Mouse (Mus musculus) limb, embryonic 14.5 days (tissue): Measurements from ENCODE around the gene Card11. TPM values are rescaled to one million over a fixed set of nuclear protein-coding genes. Genes with fewer than 3 reads are reported as not detected.
A peak's percentile ranks its signal among the peaks of the same experiment; 100 is the strongest.

ENCODE experiments used
- ATAC-seq: fragments of 200-750 bp; cut with Nextera tagmentation; 2 replicates; pipeline ENCODE4 v1.8.0; 2017; ENCODE audit warnings: low read depth, moderate number of reproducible peaks, moderate TSS enrichment; ENCODE audit not compliant: low FRiP score
- DNase-seq: peaks from one replicate; pipeline ENCODE4 v3.0.0-alpha.2; 2015; ENCODE audit warnings: low spot score
- H3K27ac ChIP-seq: fragments of 300-500 bp; sonication (generic); replicated peaks from 2 replicates; pipeline ENCODE4 v1.5.1; 2014; ENCODE audit warnings: low read depth, mild to moderate bottlenecking, low read length, moderate library complexity, mixed read lengths
- H3K27me3 ChIP-seq: fragments of 300-500 bp; sonication (generic); 2 replicates; pipeline ENCODE4 v1.6.1; 2014; ENCODE audit warnings: low read length, mixed read lengths; ENCODE audit not compliant: control insufficient read depth, insufficient read depth
- H3K36me3 ChIP-seq: fragments of 300-500 bp; sonication (generic); 2 replicates; pipeline ENCODE4 v1.6.1; 2014; ENCODE audit warnings: mild to moderate bottlenecking, low read length, moderate library complexity, mixed read lengths; ENCODE audit not compliant: control insufficient read depth, insufficient read depth
- H3K4me1 ChIP-seq: fragments of 300-500 bp; sonication (generic); 2 replicates; pipeline ENCODE4 v1.6.1; 2014; ENCODE audit warnings: antibody characterized with exemption, low read length, mixed read lengths; ENCODE audit not compliant: control insufficient read depth, insufficient read depth
- H3K4me2 ChIP-seq: fragments of 300-500 bp; sonication (generic); replicated peaks from 2 replicates; pipeline ENCODE4 v1.6.1; 2014; ENCODE audit warnings: low read depth, mild to moderate bottlenecking, low read length, moderate library complexity; ENCODE audit not compliant: severe bottlenecking
- H3K4me3 ChIP-seq: fragments of 300-500 bp; sonication (generic); replicated peaks from 2 replicates; pipeline ENCODE4 v1.5.1; 2014; ENCODE audit warnings: low read length
- H3K9ac ChIP-seq: fragments of 300-500 bp; sonication (generic); 2 replicates; pipeline ENCODE4 v1.6.1; 2014; ENCODE audit warnings: mild to moderate bottlenecking, low read depth, low read length, moderate library complexity; ENCODE audit not compliant: severe bottlenecking
- H3K9me3 ChIP-seq: fragments of 300-500 bp; sonication (generic); 2 replicates; pipeline ENCODE4 v1.6.1; 2016; ENCODE audit warnings: low read length; ENCODE audit not compliant: control insufficient read depth
- POLR2A ChIP-seq: fragments of 200-500 bp; IDR thresholded peaks from 2 replicates; pipeline ENCODE4 v1.8.0; 2012; ENCODE audit warnings: inconsistent platforms, mild to moderate bottlenecking, moderate library complexity, borderline replicate concordance; ENCODE audit not compliant: insufficient read depth, insufficient read length; ENCODE audit errors: extremely low read depth
- WGBS: fragments of 180-500 bp; shearing (Covaris S2); extraction: QIAGEN DNeasy Blood & Tissue Kit; methylation state at CpG from one replicate; pipeline ENCODE4 v1.1.7; 2014; 5-methylcytosine and 5-hydroxymethylcytosine counted together
- polyA plus RNA-seq, 2 experiments: library from polyadenylated mRNA; depleted of rRNA in 1 of 2; stranded (reverse) in 1 of 2; unstranded in 1 of 2; fragments of >200 nt; fragmentation: Nextera tagmentation in 1 of 2; extraction: Ambion mirVana in 1 of 2; gene quantifications; 2 replicates each; pipeline versions ENCODE4 v1.2.1 to v1.2.3; 2012 to 2014

The Card11 gene
- polyA plus RNA-seq, 2 experiments: 0.53 to 0.66 TPM

DNA sequence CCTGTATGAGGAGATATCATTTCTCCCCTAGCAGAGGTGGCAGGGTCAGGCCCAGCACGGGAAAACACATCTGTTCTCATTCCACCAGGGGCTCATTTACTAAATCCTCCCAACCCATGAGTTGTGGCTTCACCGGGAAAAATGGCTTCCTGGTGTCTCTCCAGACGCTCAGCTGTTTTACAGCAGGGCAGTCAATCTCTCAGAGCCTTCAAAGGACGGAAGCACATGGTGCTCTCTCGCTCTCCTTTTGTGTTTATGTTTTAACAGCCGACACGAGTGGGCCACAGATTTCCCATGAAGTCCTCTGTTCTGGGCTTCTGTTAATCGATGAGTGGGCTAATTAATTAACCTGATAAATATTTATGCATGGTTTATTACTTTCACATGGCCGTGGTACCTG is 40.5 kb upstream of the Card11 start:
- Histone ChIP-seq H3K36me3 (no peaks in the 10 kb centered on the region), H3K4me1 (no peaks in the 10 kb centered on the region), H3K4me3 (no peak overlapping the region), H3K27me3 (no peaks in the 10 kb centered on the region), H3K27ac (no peak overlapping the region), H3K9ac (no peak overlapping the region), H3K4me2 (no peak overlapping the region), H3K9me3 (no peaks in the 10 kb centered on the region)
- no peak for TF ChIP-seq POLR2A
- DNase-seq: no peak
- ATAC-seq: no peak
- WGBS: 16% methylated on average over 9 of the region's 9 CpGs

DNA sequence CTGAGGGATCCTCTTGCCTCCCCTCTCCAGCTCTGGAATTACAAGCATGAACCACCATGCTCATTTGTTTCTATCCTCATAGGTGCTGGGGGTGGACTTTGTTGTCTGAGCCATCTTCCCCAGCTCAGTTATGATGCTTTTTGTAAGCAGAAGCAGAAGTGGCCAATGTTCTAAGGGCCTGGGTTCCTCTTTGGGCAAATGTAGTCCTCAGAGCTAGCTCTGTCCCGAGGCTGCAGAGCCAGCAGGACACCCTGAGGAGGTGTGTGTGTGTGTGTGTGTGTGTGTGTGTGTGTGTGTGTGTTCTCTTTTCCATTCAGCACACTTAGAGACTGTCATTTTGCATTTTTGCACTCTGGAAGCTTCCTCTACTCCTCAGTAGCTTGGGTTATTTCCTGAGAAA is 38.0 kb upstream of the Card11 start:
- no peaks in the 10 kb centered on the region for H3K27me3 ChIP-seq
- no peaks in the 10 kb centered on the region for H3K9me3 ChIP-seq
- H3K27ac ChIP-seq: no peak overlapping the region
- H3K4me3 ChIP-seq: no peak overlapping the region
- no peaks in the 10 kb centered on the region for H3K36me3 ChIP-seq
- H3K4me1 ChIP-seq: no peaks in the 10 kb centered on the region
- 56% methylated on average over 1 of the region's 1 CpGs for WGBS
- no peak for ATAC-seq
- H3K4me2 ChIP-seq: no peak overlapping the region
- no peak for TF ChIP-seq POLR2A
- H3K9ac ChIP-seq: no peak overlapping the region
- no peak for DNase-seq

DNA sequence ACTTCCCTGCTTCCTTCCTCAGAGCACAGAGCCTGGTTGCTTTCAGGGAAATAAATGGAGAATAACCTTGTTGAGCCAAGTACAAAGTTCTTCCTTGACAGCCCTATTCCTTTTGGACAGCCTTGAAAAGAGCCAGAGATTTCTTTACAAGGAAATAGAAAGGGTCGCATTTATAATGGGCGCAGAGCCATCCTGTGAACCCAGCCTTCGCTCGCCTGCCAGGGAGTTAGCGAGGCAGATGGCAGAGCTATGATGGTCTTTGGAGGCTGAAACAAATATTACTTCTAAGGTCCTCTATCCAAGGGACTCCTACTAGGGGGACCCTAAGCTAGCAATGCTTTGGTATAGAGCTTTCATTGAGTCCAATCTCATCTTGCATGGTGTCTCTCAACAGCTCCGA is 35.0 kb upstream of the Card11 start:
- Histone ChIP-seq H3K9ac (no peak overlapping the region), H3K36me3 (no peaks in the 10 kb centered on the region), H3K4me3 (no peak overlapping the region), H3K9me3 (no peaks in the 10 kb centered on the region), H3K4me1 (no peaks in the 10 kb centered on the region), H3K27ac (no peak overlapping the region), H3K4me2 (no peak overlapping the region), H3K27me3 (no peaks in the 10 kb centered on the region)
- DNase-seq (no peak), ATAC-seq (no peak)
- whole genome bisulfite sequencing: 82% methylated on average over 6 of the region's 6 CpGs
- TF ChIP-seq POLR2A: no peak

DNA sequence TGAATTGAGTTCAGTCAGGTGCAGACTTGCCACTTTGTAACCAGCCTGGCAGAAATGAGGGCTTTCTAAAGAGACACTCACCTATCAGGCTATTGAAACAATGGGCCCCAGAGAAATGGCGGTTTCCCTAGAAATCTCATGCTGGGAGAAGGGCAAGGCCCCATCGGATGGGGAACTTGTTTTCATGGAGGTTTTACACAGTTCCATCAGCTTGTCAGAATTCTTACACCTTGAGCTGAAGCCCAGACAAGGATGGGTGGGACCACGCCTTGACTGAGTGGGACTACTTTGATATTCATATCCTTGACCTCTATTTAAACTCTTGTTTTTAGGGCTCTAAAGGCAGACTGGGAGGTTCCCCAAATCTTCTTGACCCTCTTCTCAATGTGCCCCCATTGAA is 33.9 kb upstream of the Card11 start:
- Histone ChIP-seq H3K27me3 (no peaks in the 10 kb centered on the region), H3K9ac (no peak overlapping the region), H3K27ac (no peak overlapping the region), H3K4me3 (no peak overlapping the region), H3K4me1 (no peaks in the 10 kb centered on the region), H3K9me3 (no peaks in the 10 kb centered on the region), H3K36me3 (no peaks in the 10 kb centered on the region), H3K4me2 (no peak overlapping the region)
- no peak for DNase-seq
- TF ChIP-seq POLR2A: no peak
- no peak for ATAC-seq
- 79% methylated on average over 3 of the region's 3 CpGs for WGBS

DNA sequence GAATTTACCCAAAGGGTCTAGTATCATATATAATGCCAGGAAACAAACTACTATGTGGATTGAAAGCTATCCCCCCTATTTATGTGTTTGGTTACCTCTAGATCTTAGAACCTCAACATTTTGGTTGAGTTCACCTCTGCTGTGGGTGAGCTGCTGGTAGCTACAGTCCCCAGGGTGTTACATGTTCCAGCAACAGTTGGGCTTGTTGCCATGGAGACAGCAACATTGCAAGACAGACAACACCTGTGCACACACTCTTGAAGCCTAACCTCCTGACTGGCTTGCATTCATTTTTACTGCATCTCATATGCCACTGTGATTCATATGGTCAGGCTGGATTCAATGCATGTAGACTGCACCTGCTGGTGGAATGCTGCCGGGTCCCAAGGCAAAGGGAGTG is 32.6 kb upstream of the Card11 start:
- WGBS: 87% methylated on average over 1 of the region's 1 CpGs
- ATAC-seq: no peak

DNA sequence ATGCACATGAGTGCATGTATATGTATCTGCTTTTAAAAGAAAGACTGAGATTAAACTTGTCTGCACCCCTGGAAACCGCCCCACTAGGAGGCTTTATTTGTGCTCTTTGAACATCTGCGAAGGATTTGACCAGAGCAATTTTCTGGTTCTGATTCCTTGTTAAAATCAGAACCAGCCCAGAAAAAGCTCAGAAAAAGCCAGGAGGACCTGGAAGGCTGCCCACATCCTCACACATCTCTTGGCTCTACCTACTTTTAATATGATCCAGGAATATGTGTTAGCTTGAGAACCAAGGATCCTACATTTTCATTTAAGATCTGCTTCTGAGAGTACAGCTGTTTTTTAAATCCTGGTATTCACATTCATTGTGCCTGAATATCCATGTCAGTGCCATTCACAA is 29.0 kb upstream of the Card11 start:
- ATAC-seq: no peak
- H3K4me3 ChIP-seq: no peak overlapping the region
- H3K27ac ChIP-seq: no peak overlapping the region
- no peak for TF ChIP-seq POLR2A
- no peaks in the 10 kb centered on the region for H3K27me3 ChIP-seq
- H3K9me3 ChIP-seq: no peaks in the 10 kb centered on the region
- DNase-seq: peak; percentile 67
- H3K4me1 ChIP-seq: no peaks in the 10 kb centered on the region
- WGBS: 60% methylated on average over 2 of the region's 2 CpGs
- H3K36me3 ChIP-seq: no peaks in the 10 kb centered on the region
- H3K4me2 ChIP-seq: no peak overlapping the region
- H3K9ac ChIP-seq: no peak overlapping the region

More for the DNA sequence above, 32.6 kb upstream of the Card11 start:
- no peaks in the 10 kb centered on the region for H3K27me3 ChIP-seq
- DNase-seq: no peak
- no peak overlapping the region for H3K4me3 ChIP-seq
- no peak for TF ChIP-seq POLR2A
- H3K9me3 ChIP-seq: no peaks in the 10 kb centered on the region
- H3K4me1 ChIP-seq: no peaks in the 10 kb centered on the region
- H3K9ac ChIP-seq: no peak overlapping the region
- no peak overlapping the region for H3K27ac ChIP-seq
- no peak overlapping the region for H3K4me2 ChIP-seq
- H3K36me3 ChIP-seq: no peaks in the 10 kb centered on the region
